Mouse (Mus musculus) limb, embryonic 14.5 days (tissue): ENCODE measurements at regions not wholly inside any gene's neighbourhood (a gene's known extent, or its start where the extent isn't known, plus 50 kb on each side); places are given as distances from the start of the nearest gene placed in this dataset.

Experiments used
- ATAC-seq: fragments of 200-750 bp; cut with Nextera tagmentation; 2 replicates; pipeline ENCODE4 v1.8.0; 2017; ENCODE audit warnings: low read depth, moderate number of reproducible peaks, moderate TSS enrichment; ENCODE audit not compliant: low FRiP score
- DNase-seq: peaks from one replicate; pipeline ENCODE4 v3.0.0-alpha.2; 2015; ENCODE audit warnings: low spot score
- H3K27ac ChIP-seq: fragments of 300-500 bp; sonication (generic); replicated peaks from 2 replicates; pipeline ENCODE4 v1.5.1; 2014; ENCODE audit warnings: low read depth, mild to moderate bottlenecking, low read length, moderate library complexity, mixed read lengths
- H3K27me3 ChIP-seq: fragments of 300-500 bp; sonication (generic); 2 replicates; pipeline ENCODE4 v1.6.1; 2014; ENCODE audit warnings: low read length, mixed read lengths; ENCODE audit not compliant: control insufficient read depth, insufficient read depth
- H3K36me3 ChIP-seq: fragments of 300-500 bp; sonication (generic); 2 replicates; pipeline ENCODE4 v1.6.1; 2014; ENCODE audit warnings: mild to moderate bottlenecking, low read length, moderate library complexity, mixed read lengths; ENCODE audit not compliant: control insufficient read depth, insufficient read depth
- H3K4me1 ChIP-seq: fragments of 300-500 bp; sonication (generic); 2 replicates; pipeline ENCODE4 v1.6.1; 2014; ENCODE audit warnings: antibody characterized with exemption, low read length, mixed read lengths; ENCODE audit not compliant: control insufficient read depth, insufficient read depth
- H3K4me2 ChIP-seq: fragments of 300-500 bp; sonication (generic); replicated peaks from 2 replicates; pipeline ENCODE4 v1.6.1; 2014; ENCODE audit warnings: low read depth, mild to moderate bottlenecking, low read length, moderate library complexity; ENCODE audit not compliant: severe bottlenecking
- H3K4me3 ChIP-seq: fragments of 300-500 bp; sonication (generic); replicated peaks from 2 replicates; pipeline ENCODE4 v1.5.1; 2014; ENCODE audit warnings: low read length
- H3K9ac ChIP-seq: fragments of 300-500 bp; sonication (generic); 2 replicates; pipeline ENCODE4 v1.6.1; 2014; ENCODE audit warnings: mild to moderate bottlenecking, low read depth, low read length, moderate library complexity; ENCODE audit not compliant: severe bottlenecking
- H3K9me3 ChIP-seq: fragments of 300-500 bp; sonication (generic); 2 replicates; pipeline ENCODE4 v1.6.1; 2016; ENCODE audit warnings: low read length; ENCODE audit not compliant: control insufficient read depth
- POLR2A ChIP-seq: fragments of 200-500 bp; IDR thresholded peaks from 2 replicates; pipeline ENCODE4 v1.8.0; 2012; ENCODE audit warnings: inconsistent platforms, mild to moderate bottlenecking, moderate library complexity, borderline replicate concordance; ENCODE audit not compliant: insufficient read depth, insufficient read length; ENCODE audit errors: extremely low read depth
- WGBS: fragments of 180-500 bp; shearing (Covaris S2); extraction: QIAGEN DNeasy Blood & Tissue Kit; methylation state at CpG from one replicate; pipeline ENCODE4 v1.1.7; 2014; 5-methylcytosine and 5-hydroxymethylcytosine counted together

DNA sequence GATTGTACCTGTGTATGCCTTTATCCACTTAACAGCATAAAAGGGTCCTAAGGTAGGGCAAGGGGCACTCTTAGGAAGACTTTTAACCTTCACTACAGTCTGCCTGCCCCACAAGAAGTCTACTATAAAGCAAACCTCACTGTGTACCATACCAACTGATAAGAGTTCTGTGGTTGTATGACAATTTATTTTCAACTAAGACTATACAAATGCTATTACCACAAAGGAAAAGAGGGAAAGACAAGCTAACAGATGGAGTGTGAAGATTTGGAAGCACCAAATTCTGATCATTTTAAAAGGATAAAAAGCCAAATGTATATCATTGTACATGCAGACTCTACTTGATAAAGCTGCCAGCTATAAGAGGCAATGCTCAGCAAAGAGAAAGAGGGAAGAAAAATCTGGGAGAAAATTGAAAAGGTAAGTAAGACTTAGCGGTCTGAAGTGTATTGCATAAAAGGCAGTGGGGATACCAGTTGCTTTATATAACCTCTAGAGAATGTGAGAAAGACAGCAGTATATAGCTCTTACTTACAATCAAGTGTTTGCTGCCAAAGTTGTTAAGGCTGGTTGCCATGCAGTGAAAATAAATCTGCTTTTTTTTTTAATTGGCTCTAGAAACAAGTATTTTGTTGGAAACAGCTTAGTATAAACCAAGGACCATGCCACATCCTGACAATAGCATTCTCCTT, 328.8 kb downstream of the Tex13c3 start:
- no peak for ATAC-seq
- no peaks in the 10 kb centered on the region for H3K27me3 ChIP-seq
- no peak for DNase-seq
- H3K27ac ChIP-seq, result no peak overlapping the region
- no peak for TF ChIP-seq POLR2A
- no peak overlapping the region for H3K4me3 ChIP-seq
- no peaks in the 10 kb centered on the region for H3K9me3 ChIP-seq
- H3K4me2 ChIP-seq, result no peak overlapping the region
- H3K4me1 ChIP-seq, result no peaks in the 10 kb centered on the region
- 82% methylated on average over 1 of the region's 1 CpGs for WGBS
- no peaks in the 10 kb centered on the region for H3K36me3 ChIP-seq
- no peak overlapping the region for H3K9ac ChIP-seq

- no peak for TF ChIP-seq POLR2A
- no peaks in the 10 kb centered on the region for H3K27me3 ChIP-seq
- DNase-seq, result no peak
- no peaks in the 10 kb centered on the region for H3K9me3 ChIP-seq
- WGBS, result 77% methylated on average over 3 of the region's 3 CpGs
- H3K27ac ChIP-seq, result no peak overlapping the region
- H3K9ac ChIP-seq, result no peak overlapping the region
- no peak overlapping the region for H3K4me2 ChIP-seq
- H3K36me3 ChIP-seq, result no peaks in the 10 kb centered on the region
- no peak for ATAC-seq
- H3K4me3 ChIP-seq, result no peak overlapping the region
- no peaks in the 10 kb centered on the region for H3K4me1 ChIP-seq
Measured at GRCm38 (mm10) chrX:19150606-19151005, 330.5 kb downstream of the Tex13c3 start.

DNA sequence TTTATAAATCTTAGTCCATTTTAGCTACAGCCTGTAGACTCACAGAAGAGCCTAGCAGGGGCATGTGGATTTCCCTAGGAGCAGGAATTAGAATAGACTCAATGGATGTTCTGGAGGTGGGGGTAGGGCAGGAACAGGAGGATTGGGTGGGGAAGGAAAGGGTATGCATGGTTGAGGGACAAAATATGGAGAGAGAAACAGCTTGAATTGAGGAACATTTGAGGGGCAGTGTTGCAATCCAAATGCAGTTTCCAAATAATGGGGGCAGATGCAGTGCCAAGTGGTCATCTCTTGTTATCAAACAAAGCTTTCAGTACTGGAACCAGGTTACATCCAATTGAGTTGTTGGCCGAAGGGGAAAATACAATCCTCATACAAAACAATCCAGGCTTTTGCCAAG, 332.4 kb downstream of the Tex13c3 start:
- WGBS, result 89% methylated on average over 1 of the region's 1 CpGs

GRCm38 (mm10) chrX:19148251-19148650, 332.9 kb downstream of the Tex13c3 start:
- no peaks in the 10 kb centered on the region for H3K9me3 ChIP-seq
- no peak for ATAC-seq
- DNase-seq, result no peak
- H3K9ac ChIP-seq, result no peak overlapping the region
- H3K27me3 ChIP-seq, result no peaks in the 10 kb centered on the region
- H3K36me3 ChIP-seq, result no peaks in the 10 kb centered on the region
- H3K4me1 ChIP-seq, result no peaks in the 10 kb centered on the region
- 80% methylated on average over 3 of the region's 3 CpGs for whole genome bisulfite sequencing
- TF ChIP-seq POLR2A, result no peak
- H3K27ac ChIP-seq, result no peak overlapping the region
- no peak overlapping the region for H3K4me2 ChIP-seq
- no peak overlapping the region for H3K4me3 ChIP-seq

More for the DNA sequence above, 332.4 kb downstream of the Tex13c3 start:
- DNase-seq (no peak), ATAC-seq (no peak)
- Histone ChIP-seq H3K27me3 (no peaks in the 10 kb centered on the region), H3K4me3 (no peak overlapping the region), H3K4me2 (no peak overlapping the region), H3K9me3 (no peaks in the 10 kb centered on the region), H3K36me3 (no peaks in the 10 kb centered on the region), H3K4me1 (no peaks in the 10 kb centered on the region), H3K9ac (no peak overlapping the region), H3K27ac (no peak overlapping the region)
- no peak for TF ChIP-seq POLR2A

GRCm38 (mm10) chrX:19112753-19113152, 368.4 kb downstream of the Tex13c3 start:
- Histone ChIP-seq H3K4me2 (no peak overlapping the region), H3K9me3 (no peaks in the 10 kb centered on the region), H3K27ac (no peak overlapping the region), H3K4me3 (no peak overlapping the region), H3K36me3 (no peaks in the 10 kb centered on the region), H3K27me3 (no peaks in the 10 kb centered on the region), H3K4me1 (no peaks in the 10 kb centered on the region), H3K9ac (no peak overlapping the region)
- DNase-seq (no peak), ATAC-seq (no peak)
- no peak for TF ChIP-seq POLR2A
- 86% methylated on average over 7 of the region's 7 CpGs for WGBS
